Mouse (Mus musculus) c-Kit-positive CD71-positive TER-119-negative erythroid progenitor cells, embryonic 14.5 days (primary cell): ENCODE measurements around the gene Galnt2.

Experiments used
- DNase-seq: peaks from one replicate; pipeline ENCODE4 v3.0.0-alpha.2; 2013; ENCODE audit warnings: low read depth

Gene Galnt2

DNA sequence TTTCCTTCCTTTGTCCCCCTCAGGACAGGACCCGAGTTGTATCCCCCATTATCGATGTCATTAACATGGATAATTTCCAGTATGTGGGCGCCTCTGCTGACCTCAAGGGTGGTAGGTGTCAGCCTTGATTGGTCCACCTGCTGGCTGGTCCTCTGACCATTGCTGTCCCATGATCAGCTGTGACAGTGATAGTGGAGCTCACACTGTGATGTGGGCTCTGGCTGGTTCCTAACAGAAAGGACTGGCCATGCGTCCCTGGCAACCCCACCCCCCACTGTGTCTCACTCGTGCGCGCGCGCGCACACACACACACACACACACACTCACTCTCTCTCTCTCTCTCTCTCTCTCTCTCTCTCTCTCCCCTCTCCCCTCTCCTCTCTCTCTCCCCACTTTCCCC is 98.5 kb downstream of the Galnt2 start:
- no peak for DNase-seq

DNA sequence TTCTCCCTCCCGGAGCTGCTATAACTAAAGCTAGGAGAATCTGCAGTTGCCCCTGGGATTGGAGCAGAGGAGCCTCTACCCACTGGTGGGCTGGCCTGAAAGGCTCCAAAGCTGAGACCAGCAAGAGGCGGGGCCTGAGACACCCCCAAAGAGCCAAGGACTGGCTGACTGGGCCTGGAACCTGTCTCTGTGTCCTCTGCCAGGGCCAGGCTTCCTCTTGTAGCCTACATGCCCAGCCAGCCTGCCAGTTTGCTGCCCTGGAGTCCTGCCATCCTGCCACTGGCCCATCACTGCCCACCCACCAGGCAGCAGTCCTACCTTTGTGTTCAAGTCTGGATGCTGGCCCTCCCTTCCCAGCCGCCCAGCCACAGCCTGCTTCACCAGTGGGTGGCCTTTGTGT is 99.2 kb downstream of the Galnt2 start:
- no peak for DNase-seq

DNA sequence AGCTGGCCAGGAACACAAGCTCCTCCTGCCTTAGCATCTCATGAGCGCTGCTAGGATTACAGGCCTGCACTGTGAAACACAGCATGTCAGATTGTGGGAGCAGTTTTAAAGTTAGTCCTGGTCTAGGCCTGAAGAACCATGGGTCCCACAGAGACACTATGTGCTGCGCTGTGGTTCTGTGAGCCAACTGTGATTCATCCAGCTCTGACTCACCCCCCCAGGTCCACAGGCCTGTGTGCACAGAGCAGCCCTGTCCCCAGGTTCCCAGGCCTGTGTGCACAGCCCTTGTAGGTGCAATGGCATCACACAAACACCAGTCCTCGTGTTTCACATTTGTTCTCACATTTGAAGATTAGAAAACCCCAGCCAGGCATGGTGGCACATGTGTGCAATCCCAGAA is 99.9 kb downstream of the Galnt2 start:
- DNase-seq = no peak

DNA sequence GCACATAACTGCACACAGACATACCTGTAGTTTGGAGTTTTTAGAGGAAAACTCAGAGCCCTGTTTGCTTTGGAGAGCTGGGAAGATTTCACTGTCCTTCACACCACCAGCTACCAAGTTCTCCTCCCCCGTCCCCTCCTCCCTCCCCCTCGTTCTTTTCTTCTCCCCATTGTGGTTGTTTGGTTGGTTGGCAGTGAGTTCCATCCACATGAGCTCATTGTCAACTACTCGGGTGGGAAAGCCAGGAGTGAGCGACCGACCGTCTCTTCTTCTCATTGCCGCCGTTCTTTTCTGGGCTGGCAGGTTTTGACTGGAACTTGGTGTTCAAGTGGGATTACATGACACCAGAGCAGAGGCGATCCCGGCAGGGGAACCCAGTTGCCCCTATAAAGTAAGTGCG is 100.5 kb downstream of the Galnt2 start:
- DNase-seq = no peak

DNA sequence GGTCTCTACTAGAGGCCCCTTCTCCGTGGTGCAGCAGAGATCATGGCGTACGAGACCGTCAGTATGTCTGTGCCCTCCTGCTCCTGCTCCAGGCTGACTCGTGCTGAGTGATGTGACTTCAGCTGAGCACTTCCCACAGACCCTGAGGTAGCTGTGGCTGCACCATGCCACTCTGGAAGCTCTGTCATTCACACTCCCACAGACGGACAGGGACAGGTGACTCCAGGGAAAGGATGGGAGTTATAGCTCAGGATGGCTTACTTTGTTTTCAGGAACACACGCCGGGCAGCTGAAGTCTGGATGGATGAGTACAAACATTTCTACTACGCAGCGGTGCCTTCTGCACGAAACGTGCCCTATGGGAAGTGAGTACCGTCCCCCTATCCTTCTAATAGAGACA is 105.1 kb downstream of the Galnt2 start:
- no peak for DNase-seq

GRCm38 (mm10) chr8:124339742-124340141 is 108.6 kb downstream of the Galnt2 start:
- DNase-seq = no peak

- no peak for DNase-seq
Observed at GRCm38 (mm10) chr8:124340360-124341068, 109.3 kb downstream of the Galnt2 start.

DNA sequence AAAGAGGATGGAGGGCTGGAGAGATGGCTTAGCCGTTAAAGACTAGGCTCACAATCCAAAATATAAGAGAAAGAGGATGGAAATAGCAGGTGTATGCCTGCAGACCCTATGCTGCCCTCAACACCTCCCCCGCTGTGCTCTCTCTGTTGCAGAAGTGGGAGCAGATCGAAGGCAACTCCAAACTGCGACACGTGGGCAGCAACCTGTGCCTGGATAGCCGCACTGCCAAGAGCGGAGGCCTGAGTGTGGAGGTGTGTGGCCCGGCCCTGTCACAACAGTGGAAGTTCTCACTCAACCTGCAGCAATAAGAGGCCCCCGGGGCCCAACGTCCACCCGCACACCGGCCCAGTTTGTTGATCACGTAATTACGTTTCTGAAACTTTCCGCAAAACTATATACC is 112.0 kb downstream of the Galnt2 start:
- no peak for DNase-seq

GRCm38 (mm10) chr8:124343991-124344390 is 112.8 kb downstream of the Galnt2 start:
- DNase-seq = no peak

DNA sequence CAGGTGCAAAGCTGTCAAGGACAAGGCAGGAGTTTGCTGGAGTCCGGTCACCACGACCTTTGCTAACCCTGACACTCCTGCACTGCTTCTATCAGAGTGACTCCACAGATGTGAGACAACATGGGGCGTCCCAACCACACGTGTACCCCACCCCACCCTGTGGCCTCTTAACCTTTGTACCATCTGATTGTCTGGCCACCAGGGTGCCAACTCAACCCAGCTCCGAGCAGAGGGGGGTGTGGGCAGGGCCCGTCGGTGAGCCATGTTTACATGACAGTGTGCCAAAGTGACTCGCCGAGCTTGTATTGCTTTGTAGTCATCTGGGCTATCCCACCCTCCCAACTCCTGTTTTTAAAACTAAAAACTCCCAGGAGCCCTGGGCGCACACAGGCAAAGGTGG is 113.9 kb downstream of the Galnt2 start:
- DNase-seq = no peak

- DNase-seq = peak; percentile 37
Observed at GRCm38 (mm10) chr8:124346852-124347523, 115.8 kb downstream of the Galnt2 start.

- DNase-seq = no peak
Observed at GRCm38 (mm10) chr8:124348087-124348486, 116.9 kb downstream of the Galnt2 start.

- peak; percentile 47 for DNase-seq
Observed at GRCm38 (mm10) chr8:124349663-124350062, 118.5 kb downstream of the Galnt2 start.

- DNase-seq = no peak
Observed at GRCm38 (mm10) chr8:124351636-124352035, 120.4 kb downstream of the Galnt2 start.

DNA sequence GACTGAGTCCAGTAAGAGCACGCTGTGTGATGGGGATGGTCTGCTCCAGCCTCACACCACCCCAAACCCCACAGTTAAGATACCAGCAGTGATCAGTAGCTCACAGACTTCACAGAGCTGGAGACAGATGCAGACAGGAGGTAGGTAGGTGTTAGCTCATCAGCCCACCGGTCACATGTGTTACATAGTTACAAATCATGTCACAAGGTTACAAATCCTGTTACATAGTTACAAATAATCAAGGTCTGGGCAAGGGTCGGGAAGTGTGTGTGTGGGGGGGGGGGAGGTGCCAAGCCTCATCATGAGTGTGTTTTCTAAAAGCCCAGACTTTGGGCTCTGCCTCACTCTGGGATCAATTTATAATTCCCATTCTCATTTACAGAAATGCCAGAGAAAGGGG is 129.7 kb downstream of the Galnt2 start:
- no peak for DNase-seq

- no peak for DNase-seq
Observed at GRCm38 (mm10) chr8:124361773-124362427, 130.7 kb downstream of the Galnt2 start.

- no peak for DNase-seq
Observed at GRCm38 (mm10) chr8:124362589-124362988, 131.4 kb downstream of the Galnt2 start.

DNA sequence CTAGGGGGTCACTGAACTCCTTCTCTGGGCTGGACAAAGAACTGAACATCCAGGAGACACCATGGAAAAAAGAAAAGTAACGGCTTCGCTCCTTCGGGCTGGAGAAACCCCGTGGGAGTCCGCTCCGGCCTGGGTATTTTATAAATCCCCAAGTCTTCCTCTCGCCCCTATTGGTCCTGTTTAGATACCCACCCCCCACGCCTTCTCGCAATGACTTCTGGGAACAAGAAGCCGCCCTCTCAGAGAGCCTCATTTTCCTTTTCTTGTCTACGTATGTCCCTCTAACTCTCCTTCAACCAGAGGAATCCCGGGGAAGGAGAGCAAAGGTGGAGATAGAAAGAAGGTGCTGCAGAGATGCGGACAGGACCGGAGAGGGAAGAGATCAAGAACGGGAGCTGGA is 132.1 kb downstream of the Galnt2 start:
- no peak for DNase-seq

- DNase-seq = peak; percentile 46
Observed at GRCm38 (mm10) chr8:124368213-124368612, 137.0 kb downstream of the Galnt2 start.

GRCm38 (mm10) chr8:124370422-124371183 is 139.4 kb downstream of the Galnt2 start:
- DNase-seq = no peak

DNA sequence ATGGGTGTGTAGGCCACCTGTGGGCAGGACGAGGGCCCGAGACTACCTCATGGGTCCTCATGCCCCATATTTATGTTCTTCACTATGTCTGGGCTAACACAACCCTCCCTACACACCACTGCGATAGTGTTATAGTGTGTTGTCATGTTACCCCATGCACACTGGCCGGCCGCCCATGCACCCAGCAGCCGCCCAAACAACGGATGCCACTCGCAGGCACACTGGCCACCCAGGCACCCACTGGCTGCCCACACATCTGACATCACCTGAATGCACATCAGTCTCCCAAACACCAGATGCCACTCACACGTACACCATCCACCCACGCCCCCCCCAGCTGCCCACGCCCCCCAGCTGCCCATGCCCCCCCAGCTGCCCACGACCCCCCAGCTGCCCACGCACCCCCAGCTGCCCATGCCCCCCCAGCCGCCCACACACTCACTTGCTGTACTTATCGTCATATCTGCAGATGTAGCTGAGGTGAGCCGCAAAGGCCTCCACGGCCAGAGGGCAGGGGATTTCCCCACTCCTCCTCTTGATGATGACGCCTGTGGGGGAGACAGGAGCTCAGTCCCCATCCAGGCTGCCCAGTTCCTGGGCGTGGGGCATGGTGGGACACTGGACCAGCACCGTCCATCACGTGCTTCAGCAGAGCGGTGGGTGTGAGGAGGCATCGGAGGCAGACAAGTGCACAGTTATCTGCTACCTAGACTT is 140.4 kb downstream of the Galnt2 start:
- DNase-seq = no peak

- no peak for DNase-seq
Observed at GRCm38 (mm10) chr8:124373753-124374152, 142.6 kb downstream of the Galnt2 start.
